Mouse (Mus musculus): ENCODE measurements around the gene Fam241a. TPM values are rescaled to one million over a fixed set of nuclear protein-coding genes. Genes with fewer than 3 reads are reported as not detected.

Fam241a gene
- total RNA-seq, 2 experiments from 2014 or later = 4.2 TPM

GRCm38 (mm10) chr3:127843324-127843940 is 52.7 kb downstream of the Fam241a start:
- intact Hi-C loops (cut with DNase I) = no loop called here

GRCm38 (mm10) chr3:127841926-127842325 is 54.2 kb downstream of the Fam241a start:
- intact Hi-C loops (cut with DNase I) = no loop called here
- DNase-seq (ENCODE audit: low spot score) = no peak

More at GRCm38 (mm10) chr3:127843324-127843940, 52.7 kb downstream of the Fam241a start:
- no peak for DNase-seq (ENCODE audit: low spot score)

- no peak for DNase-seq (ENCODE audit: low spot score)
- intact Hi-C loops (cut with DNase I) = loop anchor here (2.0 to 5.0 kb wide), 4 partner anchors 46 to 203 kb away; no protein-coding TSS in a partner anchor
These were observed 58.0 kb downstream of the Fam241a start for GRCm38 (mm10) chr3:127837972-127838644.

- DNase-seq (ENCODE audit: low spot score) = peak; percentile 91
- intact Hi-C loops (cut with DNase I) = loop anchor here (2.0 to 5.0 kb wide), 4 partner anchors 45 to 203 kb away; no protein-coding TSS in a partner anchor
These were observed 58.8 kb downstream of the Fam241a start, which contains the start of gene Ap1ar for GRCm38 (mm10) chr3:127837154-127837865. Gene Ap1ar, minus strand, starts transcription at chr3:127837523.

- intact Hi-C loops (cut with DNase I) = loop anchor here (2.0 to 5.0 kb wide), 4 partner anchors 44 to 202 kb away; no protein-coding TSS in a partner anchor
- DNase-seq (ENCODE audit: low spot score) = no peak
These were observed 59.3 kb downstream of the Fam241a start for GRCm38 (mm10) chr3:127836798-127837153.

GRCm38 (mm10) chr3:127835594-127835993 is 60.5 kb downstream of the Fam241a start:
- intact Hi-C loops (cut with DNase I) = loop anchor here (5.0 kb wide), 2 partner anchors 43 to 73 kb away; no protein-coding TSS in a partner anchor
- no peak for DNase-seq (ENCODE audit: low spot score)

- no peak for DNase-seq (ENCODE audit: low spot score)
- intact Hi-C loops (cut with DNase I) = no loop called here
These were observed 62.1 kb downstream of the Fam241a start for GRCm38 (mm10) chr3:127834040-127834439.

GRCm38 (mm10) chr3:127831079-127831478 is 65.0 kb downstream of the Fam241a start:
- no peak for DNase-seq (ENCODE audit: low spot score)
- intact Hi-C loops (cut with DNase I) = no loop called here

- intact Hi-C loops (cut with DNase I) = no loop called here
- no peak for DNase-seq (ENCODE audit: low spot score)
These were observed 65.9 kb downstream of the Fam241a start for GRCm38 (mm10) chr3:127830183-127830582.

- intact Hi-C loops (cut with DNase I) = no loop called here
- DNase-seq (ENCODE audit: low spot score) = no peak
These were observed 69.0 kb downstream of the Fam241a start for GRCm38 (mm10) chr3:127827123-127827522.

GRCm38 (mm10) chr3:127826503-127826902 is 69.6 kb downstream of the Fam241a start:
- DNase-seq (ENCODE audit: low spot score) = no peak
- intact Hi-C loops (cut with DNase I) = no loop called here

GRCm38 (mm10) chr3:127823886-127824863 is 71.9 kb downstream of the Fam241a start:
- DNase-seq (ENCODE audit: low spot score) = no peak
- intact Hi-C loops (cut with DNase I) = no loop called here

GRCm38 (mm10) chr3:127821209-127821608 is 74.9 kb downstream of the Fam241a start:
- DNase-seq (ENCODE audit: low spot score) = no peak
- intact Hi-C loops (cut with DNase I) = no loop called here

- intact Hi-C loops (cut with DNase I) = no loop called here
- DNase-seq (ENCODE audit: low spot score) = no peak
These were observed 75.7 kb downstream of the Fam241a start for GRCm38 (mm10) chr3:127820400-127820799.

Other genes with a start within 250 kb of the Fam241a start
- gene Alpk1, start 115.8 kb downstream of the Fam241a start, total RNA-seq (2021) = 1 to 10 TPM; 2.4 to 3.9 TPM
- 1 to 10 TPM; 2.0 to 2.2 TPM for gene Tifa, start 106.5 kb downstream of the Fam241a start, total RNA-seq (2021)
- 10 to 100 TPM; 15.5 to 16.7 TPM for gene Ap1ar, start 58.8 kb downstream of the Fam241a start, total RNA-seq (2021)

Measured in heart, postnatal 25 days (tissue).